Mouse (Mus musculus): ENCODE data around the gene Bola1. TPM values are rescaled to one million over a fixed set of nuclear protein-coding genes. Genes with fewer than 3 reads are reported as not detected.
"Not testable (repeated sequence)": the region's sequence is repeated elsewhere in the genome, so short reads cannot be mapped to it uniquely, and the experiment has no call there.

The Bola1 gene
- polyA plus RNA-seq, 1 experiment from 2014 or later = 71.8 TPM

DNA sequence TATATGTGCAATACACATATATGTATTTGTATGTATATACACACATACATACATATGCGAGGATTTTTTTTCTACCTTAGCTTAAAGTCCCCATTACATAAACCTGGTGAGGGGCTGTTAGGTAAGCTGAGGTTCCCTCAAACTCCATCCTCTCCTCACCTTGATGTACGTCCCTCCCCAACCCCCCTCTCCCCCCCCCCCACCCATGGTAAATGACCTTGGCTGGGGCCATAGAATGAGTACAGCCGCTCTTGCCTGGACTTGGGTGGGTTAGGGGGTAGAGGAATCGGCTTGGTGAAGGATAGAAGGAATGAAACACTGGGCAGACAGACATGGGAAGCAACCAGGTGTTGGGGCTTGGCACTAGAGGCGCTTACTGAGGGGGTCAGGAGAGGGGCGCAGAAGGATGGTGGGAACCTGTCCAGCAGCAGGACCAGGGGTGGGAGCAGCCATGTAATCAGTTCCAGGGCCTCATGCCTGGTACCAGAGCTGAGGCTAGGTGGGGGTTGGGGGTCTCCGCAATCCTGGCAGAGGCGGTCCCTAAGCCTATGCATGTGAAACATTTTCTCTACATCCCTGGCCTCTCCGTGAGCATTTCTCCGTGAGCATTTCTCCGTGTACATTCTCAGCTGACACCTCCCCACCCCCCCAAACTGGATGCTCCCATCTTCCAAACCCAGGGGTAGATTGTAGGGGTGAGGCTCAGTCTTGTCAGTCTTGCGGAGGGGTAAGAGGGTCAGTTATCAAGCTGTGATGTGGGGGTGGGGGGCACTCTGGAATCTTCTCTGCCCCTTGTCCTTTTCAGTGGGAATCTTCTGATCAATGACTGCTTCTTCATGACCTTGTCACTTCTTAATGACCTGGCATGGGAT, 37.8 kb downstream of the Bola1 start:
- peak; percentile 52; the same call in 1 of the 2 replicates for ATAC-seq (replicated peaks)
- Histone ChIP-seq H3K27ac (replicated peaks) (peak overlapping the region; percentile 70), H3K4me1 (peaks cover 25% of the 10 kb centered on the region), H3K4me2 (replicated peaks) (peak overlapping the region; percentile 67), H3K27me3 (no peaks in the 10 kb centered on the region), H3K9me3 (no peaks in the 10 kb centered on the region), H3K36me3 (peaks cover 20% of the 10 kb centered on the region), H3K9ac (replicated peaks) (peak overlapping the region; percentile 73), H3K4me3 (peak overlapping the region; percentile 60)
- WGBS = 37% methylated on average over 12 of the region's 12 CpGs

DNA sequence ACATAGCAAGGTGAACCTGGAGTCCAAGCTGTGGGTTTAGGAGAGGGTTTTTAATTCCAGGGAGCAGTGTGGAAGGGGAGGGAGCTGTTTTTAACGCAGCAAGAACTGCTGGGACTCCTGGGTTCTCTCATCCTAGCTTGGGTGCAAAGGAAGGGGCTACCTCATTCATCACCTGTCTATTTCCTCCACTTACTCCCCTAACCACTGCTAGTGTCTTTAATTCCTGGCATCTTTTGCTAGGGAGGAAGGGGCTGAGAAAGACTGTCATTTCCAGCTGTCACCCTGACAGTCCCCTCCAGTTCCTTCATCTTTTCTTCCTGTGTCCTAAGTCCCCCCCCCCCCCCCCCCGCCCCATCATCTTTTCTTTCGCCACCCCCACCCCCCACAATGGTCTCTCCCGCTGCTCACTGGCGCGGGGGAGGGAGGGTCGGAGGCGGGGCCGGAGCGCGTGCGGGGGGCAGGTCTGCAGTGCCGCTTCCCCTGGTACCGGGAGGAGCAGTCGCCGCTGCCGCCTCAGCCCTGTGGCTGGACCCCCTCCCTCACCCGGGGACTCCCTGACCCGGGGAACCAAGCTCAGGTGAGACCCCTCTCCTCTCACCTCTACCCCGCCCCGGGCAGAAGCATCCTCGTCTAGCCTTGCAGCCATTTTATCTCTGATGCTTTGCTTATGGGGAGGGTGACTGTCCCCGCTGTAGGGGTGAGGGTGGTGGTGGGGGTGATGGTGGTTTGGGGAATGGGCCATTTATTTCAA, 38.6 kb downstream of the Bola1 start, which contains the start of gene Sv2a:
Gene Sv2a, plus strand, starts transcription at position 425 of the 751 bp plus-strand sequence.
- Histone ChIP-seq H3K36me3 (peaks cover 28% of the 10 kb centered on the region), H3K9ac (replicated peaks) (peak within 1 kb of the TSS; percentile 73), H3K9me3 (no peaks in the 10 kb centered on the region), H3K27me3 (no peaks in the 10 kb centered on the region), H3K4me2 (replicated peaks) (peak within 1 kb of the TSS; percentile 67), H3K4me3 (peak within 1 kb of the TSS; percentile 60), H3K4me1 (peaks cover 25% of the 10 kb centered on the region), H3K27ac (replicated peaks) (peak within 1 kb of the TSS; percentile 70)
- ATAC-seq (replicated peaks) = peak; percentile 62
- under 1% methylated on average over 11 of the region's 23 CpGs for WGBS

DNA sequence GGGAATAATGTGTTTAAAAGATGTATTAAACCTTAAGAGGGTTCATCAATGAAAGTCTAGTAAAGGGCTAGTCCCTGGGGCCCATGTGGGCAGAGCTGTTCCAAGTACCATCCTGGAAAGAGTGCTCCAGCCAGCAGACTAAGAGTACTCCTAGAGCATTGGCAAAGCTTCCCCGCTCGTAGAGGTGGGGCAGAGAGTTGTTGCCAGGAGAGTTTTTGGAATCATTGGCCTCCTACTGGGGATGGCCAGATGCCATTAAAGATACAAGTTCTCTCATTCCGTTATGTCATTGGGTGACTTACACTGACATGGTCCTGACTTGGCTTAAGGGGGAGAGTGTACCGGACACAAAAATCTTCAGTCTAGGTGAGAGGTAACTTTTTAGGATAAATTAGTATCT, 40.0 kb downstream of the Bola1 start:
- no peak overlapping the region for H3K9ac ChIP-seq (replicated peaks)
- H3K4me2 ChIP-seq (replicated peaks) = no peak overlapping the region
- H3K36me3 ChIP-seq = peaks cover 35% of the 10 kb centered on the region
- no peaks in the 10 kb centered on the region for H3K9me3 ChIP-seq
- 54% methylated on average over 4 of the region's 4 CpGs for WGBS
- H3K27ac ChIP-seq (replicated peaks) = no peak overlapping the region
- H3K4me1 ChIP-seq = peaks cover 30% of the 10 kb centered on the region
- ATAC-seq (replicated peaks) = no peak
- H3K4me3 ChIP-seq = no peak overlapping the region
- H3K27me3 ChIP-seq = no peaks in the 10 kb centered on the region

DNA sequence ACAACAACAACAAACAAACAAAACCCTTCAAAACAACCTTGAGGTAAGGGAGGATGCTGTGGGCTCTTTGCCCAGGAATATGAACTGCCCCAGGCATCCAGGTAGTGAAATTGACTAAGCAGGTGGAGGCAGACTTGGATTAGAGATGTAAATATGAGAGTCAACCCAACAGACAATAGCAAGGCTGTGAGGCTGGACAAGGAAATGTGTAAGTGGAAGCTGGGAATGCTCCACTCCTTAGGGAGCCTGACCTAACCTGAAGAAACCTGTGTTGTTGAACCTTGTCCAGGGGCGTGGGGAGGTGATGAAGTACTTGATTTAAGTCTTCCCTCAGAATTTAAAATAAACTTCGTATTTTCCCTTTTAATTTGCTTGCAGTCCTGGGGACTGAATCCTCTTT, 40.6 kb downstream of the Bola1 start:
- H3K27ac ChIP-seq (replicated peaks) = no peak overlapping the region
- H3K27me3 ChIP-seq = no peaks in the 10 kb centered on the region
- ATAC-seq (replicated peaks) = no peak
- no peak overlapping the region for H3K4me3 ChIP-seq
- no peak overlapping the region for H3K9ac ChIP-seq (replicated peaks)
- 88% methylated on average over 2 of the region's 2 CpGs for WGBS
- H3K4me1 ChIP-seq = peaks cover 37% of the 10 kb centered on the region
- peaks cover 41% of the 10 kb centered on the region for H3K36me3 ChIP-seq
- no peaks in the 10 kb centered on the region for H3K9me3 ChIP-seq
- H3K4me2 ChIP-seq (replicated peaks) = no peak overlapping the region

DNA sequence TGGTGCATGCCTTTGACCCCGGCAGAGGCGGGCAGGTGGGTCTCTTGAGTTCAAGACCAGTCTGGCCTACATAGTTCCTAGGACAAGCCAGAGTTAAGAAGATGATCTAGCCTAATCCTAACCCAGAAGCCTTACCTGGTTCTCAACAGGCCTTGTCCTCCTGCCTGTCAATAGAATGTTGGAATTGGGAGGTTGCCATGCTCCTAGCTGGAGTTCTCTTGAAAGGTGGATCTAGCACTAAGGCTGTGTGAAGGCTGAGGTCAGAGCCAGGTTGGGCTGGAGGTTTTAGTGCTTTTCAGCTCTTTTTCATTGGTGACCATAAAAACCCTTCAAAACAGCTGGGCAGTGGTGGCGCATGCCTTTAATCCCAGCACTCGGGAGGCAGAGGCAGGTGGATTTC, 41.1 kb downstream of the Bola1 start:
- Histone ChIP-seq H3K27ac (replicated peaks) (no peak overlapping the region), H3K9me3 (no peaks in the 10 kb centered on the region), H3K4me1 (peaks cover 41% of the 10 kb centered on the region), H3K4me3 (no peak overlapping the region), H3K4me2 (replicated peaks) (no peak overlapping the region), H3K9ac (replicated peaks) (no peak overlapping the region), H3K27me3 (no peaks in the 10 kb centered on the region), H3K36me3 (peaks cover 41% of the 10 kb centered on the region)
- WGBS = 94% methylated on average over 4 of the region's 4 CpGs
- ATAC-seq (replicated peaks) = no peak

DNA sequence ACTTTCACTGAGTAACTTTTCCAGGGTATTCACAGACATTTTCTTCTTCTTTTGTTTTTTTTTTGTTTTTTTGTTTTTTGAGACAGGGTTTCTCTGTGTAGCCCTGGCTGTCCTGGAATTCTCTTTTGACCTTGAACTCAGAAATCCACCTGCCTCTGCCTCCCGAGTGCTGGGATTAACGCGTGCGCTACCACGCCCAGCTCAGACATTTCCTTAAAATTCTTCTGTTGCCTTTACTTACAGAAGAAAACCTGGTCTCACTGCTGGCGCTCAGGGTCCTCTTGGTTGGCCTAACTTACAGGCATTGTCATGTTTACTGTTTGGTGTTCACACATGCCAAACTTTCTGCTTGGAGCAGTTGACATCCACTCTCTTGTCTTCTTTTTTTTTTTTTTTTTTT, 44.3 kb downstream of the Bola1 start:
- no peak for ATAC-seq (replicated peaks)
- H3K9me3 ChIP-seq = no peaks in the 10 kb centered on the region
- no peak overlapping the region for H3K4me2 ChIP-seq (replicated peaks)
- no peak overlapping the region for H3K9ac ChIP-seq (replicated peaks)
- no peaks in the 10 kb centered on the region for H3K27me3 ChIP-seq
- 96% methylated on average over 6 of the region's 6 CpGs for WGBS
- H3K36me3 ChIP-seq = peaks cover 41% of the 10 kb centered on the region
- no peak overlapping the region for H3K27ac ChIP-seq (replicated peaks)
- peaks cover 35% of the 10 kb centered on the region for H3K4me1 ChIP-seq
- H3K4me3 ChIP-seq = no peak overlapping the region

DNA sequence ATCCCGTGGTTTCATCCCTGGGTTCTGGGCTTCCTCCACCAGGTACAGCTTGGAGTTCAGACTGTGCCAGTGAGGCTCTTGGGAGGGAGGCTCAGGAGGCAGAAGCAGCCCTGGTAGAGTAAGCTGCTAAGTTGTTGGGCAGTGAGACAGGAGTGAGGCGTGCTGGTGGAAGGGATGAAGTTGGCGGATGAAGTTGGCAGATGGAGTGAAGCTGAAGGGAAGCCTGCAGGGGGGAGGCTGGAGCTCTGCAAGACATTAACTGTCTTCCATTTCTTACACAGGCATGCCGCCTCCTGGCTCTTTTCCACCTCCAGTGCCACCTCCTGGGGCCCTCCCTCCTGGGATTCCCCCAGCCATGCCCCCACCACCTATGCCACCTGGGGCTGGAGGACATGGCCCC, 45.5 kb downstream of the Bola1 start:
- not testable (repeated sequence) for H3K27ac ChIP-seq (replicated peaks); H3K27me3 ChIP-seq; H3K9ac ChIP-seq (replicated peaks); H3K4me2 ChIP-seq (replicated peaks); H3K9me3 ChIP-seq; ATAC-seq (replicated peaks)
- Histone ChIP-seq H3K36me3 (peaks cover 41% of the 10 kb centered on the region), H3K4me1 (peaks cover 36% of the 10 kb centered on the region), H3K4me3 (0 out of 2 replicates have a peak overlapping the region, but pooled peaks have one; percentile 8)
- WGBS = 90% methylated on average over 4 of the region's 4 CpGs

DNA sequence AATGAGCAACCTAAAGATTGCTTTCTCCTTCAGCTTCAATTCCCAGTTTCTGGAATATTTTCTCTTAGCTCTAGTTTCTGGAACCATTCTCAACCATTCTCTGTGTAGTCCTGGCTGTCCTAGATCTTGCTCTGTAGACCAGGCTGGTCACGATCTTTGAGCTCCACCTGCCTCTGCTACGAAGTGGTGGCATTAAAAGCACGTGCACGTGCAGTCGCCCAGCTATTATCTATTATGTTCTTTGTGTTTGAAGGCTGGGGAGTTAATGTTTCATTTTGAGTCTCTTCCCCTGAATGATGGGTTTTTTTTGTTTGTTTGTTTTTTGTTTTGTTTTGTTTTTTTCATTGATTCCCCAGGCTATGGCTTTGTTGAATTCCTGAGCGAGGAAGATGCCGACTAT, 46.3 kb downstream of the Bola1 start:
- Histone ChIP-seq H3K36me3 (peaks cover 39% of the 10 kb centered on the region), H3K4me2 (replicated peaks) (peak overlapping the region; percentile 96), H3K9me3 (no peaks in the 10 kb centered on the region), H3K4me3 (peak overlapping the region; percentile 55), H3K27ac (replicated peaks) (peak overlapping the region; percentile 98; the same call in 1 of the 2 replicates), H3K27me3 (no peaks in the 10 kb centered on the region), H3K4me1 (peaks cover 36% of the 10 kb centered on the region), H3K9ac (replicated peaks) (peak overlapping the region; percentile 86)
- 31% methylated on average over 7 of the region's 7 CpGs for WGBS
- no peak for ATAC-seq (replicated peaks)

DNA sequence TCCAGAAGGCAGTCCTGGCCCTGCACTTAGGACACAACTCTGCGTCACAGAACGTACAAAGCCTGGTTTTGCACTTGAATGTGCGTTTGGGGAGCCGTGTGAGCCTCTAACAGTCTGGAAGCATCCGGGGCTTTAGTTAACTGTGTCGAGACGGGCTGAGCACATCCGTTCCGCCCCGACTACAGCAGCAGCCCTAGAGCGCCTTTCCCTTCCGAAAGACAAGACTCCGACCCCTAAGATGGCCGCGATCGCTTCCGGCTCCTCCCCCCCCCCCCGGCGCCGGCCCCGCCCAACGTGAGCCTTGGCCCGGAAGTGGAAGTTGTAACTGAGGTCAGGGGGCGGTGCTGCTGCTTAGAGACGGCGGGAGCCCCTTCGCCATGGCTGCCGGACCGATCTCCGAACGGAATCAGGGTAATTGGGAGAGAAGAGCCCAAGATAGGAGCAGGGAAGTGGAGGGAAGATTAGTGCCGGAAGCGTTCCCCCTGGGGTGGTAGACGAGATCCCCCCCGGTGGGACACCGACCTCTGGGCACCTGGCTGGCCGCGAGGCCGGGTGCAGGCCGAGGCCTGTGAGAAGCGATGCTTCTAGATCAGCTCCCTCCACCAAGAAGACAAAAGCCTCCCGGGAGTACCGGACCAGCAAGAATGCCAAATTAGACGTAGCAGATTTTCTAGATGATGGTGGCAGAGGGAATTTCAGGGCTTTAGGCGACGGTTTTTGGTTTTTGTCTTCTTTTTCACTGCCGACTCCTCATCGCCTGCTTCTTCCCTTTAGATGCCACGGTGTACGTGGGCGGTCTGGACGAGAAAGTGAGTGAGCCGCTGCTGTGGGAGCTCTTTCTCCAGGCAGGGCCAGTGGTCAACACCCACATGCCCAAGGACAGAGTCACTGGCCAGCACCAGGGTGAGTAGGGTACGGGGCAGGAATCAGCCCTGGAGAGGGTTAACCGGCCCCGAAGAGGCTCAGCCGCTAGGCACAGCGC, 47.0 kb downstream of the Bola1 start, which contains the start of gene Sf3b4:
Gene Sf3b4, plus strand, starts transcription at position 136 of the 982 bp plus-strand sequence.
- no peaks in the 10 kb centered on the region for H3K27me3 ChIP-seq
- H3K36me3 ChIP-seq = peaks cover 32% of the 10 kb centered on the region
- no peaks in the 10 kb centered on the region for H3K9me3 ChIP-seq
- under 1% methylated on average over 58 of the region's 58 CpGs for WGBS
- H3K9ac ChIP-seq (replicated peaks) = peak within 1 kb of the TSS; percentile 86
- ATAC-seq (replicated peaks) = peak; percentile 96
- H3K4me2 ChIP-seq (replicated peaks) = peak within 1 kb of the TSS; percentile 96
- peaks cover 36% of the 10 kb centered on the region for H3K4me1 ChIP-seq
- H3K27ac ChIP-seq (replicated peaks) = peak within 1 kb of the TSS; percentile 98
- H3K4me3 ChIP-seq = peak within 1 kb of the TSS; percentile 55

DNA sequence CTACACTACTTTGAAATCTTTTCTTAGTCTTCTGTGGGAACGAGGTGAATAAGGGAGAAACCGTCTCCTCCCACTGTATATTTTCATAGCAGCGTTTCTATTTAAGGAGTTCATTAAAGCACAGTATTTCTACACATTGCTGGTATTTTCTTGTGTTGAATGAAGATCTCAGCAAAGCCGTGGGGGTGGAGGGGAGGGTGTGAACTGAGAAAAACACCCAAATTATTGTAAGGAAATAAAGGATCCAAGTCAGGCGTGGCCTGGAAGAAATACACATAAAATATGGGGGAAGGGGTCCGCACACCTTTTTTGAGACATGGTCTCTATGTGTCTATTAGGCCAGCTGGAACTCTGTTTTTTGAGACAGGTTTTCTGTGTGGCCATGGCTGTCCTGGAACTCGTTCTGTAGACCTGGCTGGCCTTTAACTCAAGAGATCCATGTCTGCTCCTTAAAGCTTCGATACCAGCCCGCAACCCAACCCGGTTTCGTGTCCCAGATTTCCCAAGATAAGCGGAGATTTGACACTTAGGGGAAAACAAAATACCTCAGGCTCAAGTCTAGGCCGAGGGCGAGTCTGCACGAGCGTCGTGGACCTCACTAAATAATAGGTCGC, 47.8 kb downstream of the Bola1 start:
- Histone ChIP-seq H3K4me2 (replicated peaks) (peak overlapping the region; percentile 66), H3K27ac (replicated peaks) (peak overlapping the region; percentile 98), H3K4me3 (peak overlapping the region; percentile 55), H3K4me1 (peaks cover 36% of the 10 kb centered on the region), H3K9me3 (no peaks in the 10 kb centered on the region), H3K27me3 (no peaks in the 10 kb centered on the region), H3K9ac (replicated peaks) (peak overlapping the region; percentile 86), H3K36me3 (peaks cover 26% of the 10 kb centered on the region)
- WGBS = 17% methylated on average over 18 of the region's 18 CpGs
- peak; percentile 15 for ATAC-seq (replicated peaks)

DNA sequence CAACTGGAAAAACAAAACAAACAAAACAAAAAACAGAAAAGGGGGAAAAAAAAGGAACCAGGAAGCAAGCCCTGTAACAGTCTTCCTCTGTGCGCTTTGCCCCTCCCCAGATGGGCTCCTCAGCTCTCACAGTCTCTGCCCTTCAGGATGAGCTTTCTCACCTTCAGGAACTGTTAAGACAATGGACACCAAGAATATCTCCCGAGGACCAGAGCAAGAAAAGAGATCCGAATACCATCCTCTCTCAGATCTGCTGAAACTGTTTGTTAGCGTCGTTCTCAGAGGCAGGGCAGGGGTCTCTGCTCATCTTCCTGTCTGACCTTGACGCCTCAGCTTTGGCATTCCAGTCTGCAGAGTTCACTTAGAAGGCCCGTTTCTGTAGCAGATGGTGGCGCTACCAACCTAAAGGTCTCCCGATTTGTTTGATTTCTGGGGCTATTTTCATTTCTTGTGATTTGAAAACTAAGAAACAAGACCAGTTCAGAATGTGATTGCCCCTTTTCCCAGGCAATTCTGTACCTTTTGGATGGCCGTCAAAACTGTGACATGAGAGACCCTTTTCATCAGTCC, 48.4 kb downstream of the Bola1 start:
- 70% methylated on average over 10 of the region's 10 CpGs for WGBS
- no peaks in the 10 kb centered on the region for H3K27me3 ChIP-seq
- H3K9ac ChIP-seq (replicated peaks) = peak overlapping the region; percentile 86; the same call in 1 of the 2 replicates
- peaks cover 20% of the 10 kb centered on the region for H3K36me3 ChIP-seq
- H3K27ac ChIP-seq (replicated peaks) = peak overlapping the region; percentile 98
- ATAC-seq (replicated peaks) = no peak
- H3K4me1 ChIP-seq = peaks cover 36% of the 10 kb centered on the region
- H3K4me3 ChIP-seq = peak overlapping the region; percentile 55
- H3K4me2 ChIP-seq (replicated peaks) = peak overlapping the region; percentile 66
- no peaks in the 10 kb centered on the region for H3K9me3 ChIP-seq
